Mouse (Mus musculus) myocyte (in vitro differentiated cells): Measurements from ENCODE around the gene Agap1.

Experiments
- MAX ChIP-seq: IDR thresholded peaks from one replicate; pipeline ENCODE4 v1.6.1; 2011; ENCODE audit warnings: low read depth, mild to moderate bottlenecking, control low read depth
- MYOG ChIP-seq, 3 experiments: IDR thresholded peaks; one replicate each; pipeline ENCODE4 v1.6.1; 2011; ENCODE audit warnings: control low read depth in 2 of 3, low read depth in 2 of 3, mild to moderate bottlenecking in 2 of 3; ENCODE audit not compliant: insufficient read length in 2 of 3, control insufficient read depth in 1 of 3, insufficient read depth in 1 of 3

- TF ChIP-seq MYOG (IDR thresholded peaks at IDR 0.05; ENCODE audit: control insufficient read depth in 1 of 3, insufficient read depth in 1 of 3, insufficient read length in 2 of 3, low read depth in 2 of 3) (no peak), MAX (no peak)
These were observed 468.5 kb downstream of the Agap1 start for GRCm38 (mm10) chr1:89922883-89923641.
